Mouse (Mus musculus) G1E (cell line): Measurements from ENCODE around the gene Mertk. TPM values are rescaled to one million over a fixed set of nuclear protein-coding genes. Genes with fewer than 3 reads are reported as not detected.
"Not testable (repeated sequence)": the region's sequence is repeated elsewhere in the genome, so short reads cannot be mapped to it uniquely, and the experiment has no call there.

ENCODE experiments used
- ATAC-seq: 2 replicates; pipeline ENCODE4 v1.8.0; 2016; ENCODE audit warnings: mild to moderate bottlenecking; ENCODE audit not compliant: insufficient number of reproducible peaks, poor library complexity, low FRiP score, severe bottlenecking; ENCODE audit errors: extremely low read depth
- DNase-seq: peaks from one replicate; pipeline ENCODE4 v3.0.0; 2012; ENCODE audit warnings: low spot score
- H3K27me3 ChIP-seq: 2 replicates; pipeline ENCODE4 v1.6.1; 2012; ENCODE audit warnings: mild to moderate bottlenecking, low read length, inconsistent platforms; ENCODE audit not compliant: insufficient read depth
- H3K36me3 ChIP-seq: replicated peaks from 2 replicates; pipeline ENCODE3; 2012; ENCODE audit warnings: mild to moderate bottlenecking, inconsistent platforms
- H3K4me1 ChIP-seq: 2 replicates; pipeline ENCODE4 v1.6.1; 2012; ENCODE audit warnings: low read depth, low read length, inconsistent platforms, mixed read lengths; ENCODE audit not compliant: insufficient read depth
- H3K4me3 ChIP-seq: 2 replicates; pipeline ENCODE4 v1.5.1; 2012; ENCODE audit warnings: low read depth, mild to moderate bottlenecking, inconsistent platforms, low read length, moderate library complexity, mixed read lengths
- H3K9me3 ChIP-seq: replicated peaks from 2 replicates; pipeline ENCODE4 v1.6.1; 2012; ENCODE audit warnings: inconsistent platforms
- CTCF ChIP-seq: IDR thresholded peaks from 2 replicates; pipeline ENCODE4 v1.5.1; 2012; ENCODE audit warnings: low read depth, low read length, inconsistent platforms, mixed read lengths
- GATA1 ChIP-seq: IDR thresholded peaks from 2 replicates; pipeline ENCODE4 v1.6.1; 2012; ENCODE audit warnings: borderline replicate concordance, low read length, inconsistent platforms, mixed read lengths
- GATA2 ChIP-seq: IDR thresholded peaks from 2 replicates; pipeline ENCODE4 v1.6.1; 2012; ENCODE audit warnings: low read depth, low read length, inconsistent platforms, borderline replicate concordance
- POLR2AphosphoS5 ChIP-seq: IDR thresholded peaks from 2 replicates; pipeline ENCODE4 v1.6.1; 2012; ENCODE audit warnings: low read depth, low read length, inconsistent platforms; ENCODE audit not compliant: insufficient replicate concordance
- TAL1 ChIP-seq: conservative IDR thresholded peaks from 2 replicates; pipeline ENCODE4 v1.6.1; 2012; ENCODE audit warnings: low read depth, low read length, inconsistent platforms, mixed read lengths
- polyA plus RNA-seq: library from polyadenylated mRNA; stranded (reverse); fragments of >175 nt; gene quantifications from 2 replicates; pipeline ENCODE4 v1.2.3, GENCODE M21; 2012
- total RNA-seq, 2 experiments: library from RNA; stranded (forward) in 1 of 2; stranded (reverse) in 1 of 2; fragments of 200-1000 nt in 1 of 2; fragments of >200 nt in 1 of 2; fragmentation: Nextera tagmentation in 1 of 2; gene quantifications; 2 replicates each; pipeline ENCODE4 v1.2.3; 2014 to 2017

Gene Mertk
- total and polyA plus RNA-seq, 3 experiments = 0.05 TPM; not detected in 2

- TF ChIP-seq GATA1 (no peak), TAL1 (no peak), GATA2 (no peak), CTCF (no peak), POLR2AphosphoS5 (no peak)
- Histone ChIP-seq H3K4me3 (no peak overlapping the region), H3K4me1 (peaks cover 15% of the 10 kb centered on the region), H3K27me3 (peaks cover 19% of the 10 kb centered on the region), H3K36me3 (no peaks in the 10 kb centered on the region), H3K9me3 (no peaks in the 10 kb centered on the region)
- ATAC-seq (no peak), DNase-seq (no peak)
Measured at GRCm38 (mm10) chr2:128693236-128693635, 5.5 kb upstream of the Mertk start.

DNA sequence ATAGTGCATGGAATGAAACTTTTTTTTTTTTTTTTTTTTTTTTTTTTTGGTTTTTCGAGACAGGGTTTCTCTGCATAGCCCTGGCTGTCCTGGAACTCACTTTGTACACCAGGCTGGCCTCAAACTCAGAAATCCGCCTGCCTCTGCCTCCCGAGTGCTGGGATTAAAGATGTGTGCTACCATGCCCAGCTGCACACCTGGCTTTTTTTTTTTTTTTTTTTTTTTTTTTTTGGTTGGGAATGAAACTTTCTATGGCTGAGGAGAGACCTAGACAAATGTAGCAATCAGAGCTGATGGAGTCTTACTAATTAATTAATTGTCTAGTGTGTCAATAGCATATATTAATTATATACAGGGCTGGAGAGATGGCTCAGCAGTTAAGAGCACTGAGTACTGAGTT is 4.9 kb upstream of the Mertk start:
- not testable (repeated sequence) for DNase-seq, H3K36me3 ChIP-seq, ATAC-seq, H3K9me3 ChIP-seq, H3K4me3 ChIP-seq
- Histone ChIP-seq H3K27me3 (peaks cover 25% of the 10 kb centered on the region), H3K4me1 (peaks cover 17% of the 10 kb centered on the region)

GRCm38 (mm10) chr2:128694548-128694947 is 4.2 kb upstream of the Mertk start:
- H3K4me1 ChIP-seq = peaks cover 14% of the 10 kb centered on the region
- DNase-seq (no peak), ATAC-seq (no peak)
- H3K27me3 ChIP-seq = peaks cover 32% of the 10 kb centered on the region
- no peaks in the 10 kb centered on the region for H3K9me3 ChIP-seq
- TF ChIP-seq TAL1 = no peak
- no peak for TF ChIP-seq GATA1
- TF ChIP-seq GATA2 = no peak
- TF ChIP-seq POLR2AphosphoS5 = no peak
- TF ChIP-seq CTCF = no peak
- no peak overlapping the region for H3K4me3 ChIP-seq
- H3K36me3 ChIP-seq = no peaks in the 10 kb centered on the region

GRCm38 (mm10) chr2:128696426-128696825 is 2.3 kb upstream of the Mertk start:
- H3K36me3 ChIP-seq = no peaks in the 10 kb centered on the region
- H3K9me3 ChIP-seq = no peaks in the 10 kb centered on the region
- no peak for ATAC-seq
- no peak overlapping the region for H3K4me3 ChIP-seq
- peaks cover 40% of the 10 kb centered on the region for H3K27me3 ChIP-seq
- peaks cover 13% of the 10 kb centered on the region; the same call in 1 of the 2 replicates for H3K4me1 ChIP-seq
- no peak for TF ChIP-seq POLR2AphosphoS5
- no peak for TF ChIP-seq GATA2
- TF ChIP-seq TAL1 = no peak
- no peak for TF ChIP-seq GATA1
- TF ChIP-seq CTCF = no peak
- DNase-seq = no peak

GRCm38 (mm10) chr2:128697047-128697446 is 1.7 kb upstream of the Mertk start:
- ATAC-seq (no peak), DNase-seq (no peak)
- peaks cover 45% of the 10 kb centered on the region for H3K27me3 ChIP-seq
- no peaks in the 10 kb centered on the region for H3K9me3 ChIP-seq
- H3K4me3 ChIP-seq = no peak overlapping the region
- H3K4me1 ChIP-seq = peaks cover 13% of the 10 kb centered on the region; the same call in 1 of the 2 replicates
- TF ChIP-seq CTCF (no peak), GATA2 (no peak), GATA1 (no peak), TAL1 (no peak), POLR2AphosphoS5 (no peak)
- H3K36me3 ChIP-seq = no peaks in the 10 kb centered on the region

DNA sequence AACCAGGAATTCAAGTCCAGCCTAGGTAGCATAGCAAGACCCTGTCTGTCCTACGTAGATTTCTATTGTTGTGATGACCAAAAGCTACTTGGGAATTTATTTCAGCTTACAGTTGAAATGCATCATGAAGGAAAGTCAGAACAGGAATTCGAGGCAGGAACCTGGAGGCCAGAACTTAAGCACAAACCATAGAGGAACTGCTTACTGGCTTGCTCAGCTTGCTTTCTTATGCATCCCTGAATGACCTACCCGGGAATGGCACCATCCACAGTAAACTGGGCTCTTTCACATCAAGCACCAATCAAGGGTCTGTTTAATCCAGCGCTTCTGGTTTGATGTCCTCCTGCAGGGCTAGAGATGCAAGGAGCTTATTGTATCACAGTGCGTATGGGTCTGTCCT is 1.2 kb upstream of the Mertk start:
- peaks cover 13% of the 10 kb centered on the region; the same call in 1 of the 2 replicates for H3K4me1 ChIP-seq
- DNase-seq = no peak

More for the DNA sequence above, 1.2 kb upstream of the Mertk start:
- no peaks in the 10 kb centered on the region for H3K9me3 ChIP-seq
- H3K27me3 ChIP-seq = peaks cover 47% of the 10 kb centered on the region
- TF ChIP-seq TAL1 = no peak
- no peak for TF ChIP-seq POLR2AphosphoS5
- no peak for TF ChIP-seq CTCF
- TF ChIP-seq GATA2 = no peak
- no peak for TF ChIP-seq GATA1
- ATAC-seq = no peak
- no peak overlapping the region for H3K4me3 ChIP-seq
- H3K36me3 ChIP-seq = no peaks in the 10 kb centered on the region
